Mouse (Mus musculus): ENCODE measurements around the gene Polr3k. TPM values are rescaled to one million over a fixed set of nuclear protein-coding genes. Genes with fewer than 3 reads are reported as not detected.

The Polr3k gene
- polyA plus RNA-seq (2017; shearing (Covaris generic)): 10 to 100 TPM; 28.6 to 37.9 TPM

GRCm38 (mm10) chr2:181863791-181864535 is at the start of gene Polr3k:
TSS of gene Polr3k (plus strand) at chr2:181864337.

DNA sequence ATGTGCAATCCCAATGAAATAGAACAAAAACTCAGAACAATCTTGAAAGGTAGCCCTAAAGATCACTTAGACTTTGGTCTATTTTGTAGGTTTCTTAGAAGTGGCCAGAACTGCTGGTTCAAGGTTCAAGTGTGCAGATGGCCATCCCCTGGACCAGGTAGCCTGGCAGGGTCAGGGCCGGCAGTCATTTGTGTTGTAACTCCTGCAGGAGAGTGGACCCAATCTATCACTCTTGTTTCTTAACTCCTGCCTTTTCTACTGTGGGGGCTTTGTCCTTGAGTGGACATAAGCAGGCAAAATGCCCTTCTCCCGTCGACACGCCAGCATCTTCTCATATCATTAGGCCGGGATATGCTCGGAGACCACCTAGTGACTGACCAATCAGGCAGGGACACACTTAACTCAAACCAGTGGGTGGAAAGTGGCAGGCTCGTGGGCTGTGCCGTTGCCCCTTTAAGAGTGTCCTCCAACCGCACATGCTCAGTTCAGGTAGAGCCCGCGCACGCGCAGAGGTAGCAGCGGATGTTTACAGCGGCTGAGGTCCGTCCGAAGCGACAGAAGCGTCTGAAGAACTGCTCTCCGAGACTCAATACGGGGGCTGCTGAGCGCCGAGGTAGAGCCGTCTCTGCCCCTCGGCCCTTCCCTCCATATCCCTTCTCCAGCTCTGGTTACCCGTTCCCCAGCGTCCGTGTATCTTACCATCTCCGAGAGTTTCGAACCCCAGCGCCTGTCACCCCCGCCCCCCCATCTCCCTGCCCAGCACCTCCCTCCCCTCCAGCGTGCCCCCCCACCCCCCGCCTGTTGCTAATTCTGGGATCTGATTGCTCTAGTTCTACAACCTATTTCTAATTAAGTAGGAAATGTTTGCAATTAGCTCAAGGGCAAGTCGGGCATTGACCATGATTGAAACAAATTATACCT is 26.5 kb upstream of the Polr3k start, which contains the start of gene Pcmtd2:
Pcmtd2 (plus strand) TSS at position 483 of the 921 bp plus-strand sequence.

Other genes starting within 250 kb of the Polr3k start
- gene Gm29797, start 207.3 kb upstream of the Polr3k start, polyA plus RNA-seq (2017; shearing (Covaris generic)): not detected
- 1 to 10 TPM in 1 of 2 experiments, not detected in 1; 1.5 TPM for gene Sox18, start 192.7 kb upstream of the Polr3k start, polyA plus RNA-seq (2017; shearing (Covaris generic))
- 10 to 100 TPM; 20.4 to 20.6 TPM for gene Tcea2, start 184.0 kb upstream of the Polr3k start, polyA plus RNA-seq (2017; shearing (Covaris generic))
- gene Rgs19, start 170.4 kb upstream of the Polr3k start, polyA plus RNA-seq (2017; shearing (Covaris generic)): 100 to 1,000 TPM; 186 to 225 TPM
- not detected for gene Lkaaear1, start 165.9 kb upstream of the Polr3k start, polyA plus RNA-seq (2017; shearing (Covaris generic))
- gene Oprl1, start 149.3 kb upstream of the Polr3k start, polyA plus RNA-seq (2017; shearing (Covaris generic)): not detected
- gene Myt1, start 101.0 kb upstream of the Polr3k start, polyA plus RNA-seq (2017; shearing (Covaris generic)): under 1 TPM; 0.24 to 0.64 TPM
- gene Pcmtd2, start 26.5 kb upstream of the Polr3k start, polyA plus RNA-seq (2017; shearing (Covaris generic)): 10 to 100 TPM; 57.5 to 67.5 TPM
- gene Gm14496, start 126.8 kb downstream of the Polr3k start, polyA plus RNA-seq (2017; shearing (Covaris generic)): under 1 TPM; 0.17 to 0.47 TPM

All from inflammation-experienced regulatory T-cells (primary cell).